ENCODE assay signal across 21 mouse cellular contexts in genomic region chr3:91155756-91156155, GRCm38 (mm10).
A peak's percentile ranks its signal among the peaks of the same experiment; 100 is the strongest.
DNase-seq lines count a peak whose midpoint lies in the region; TF ChIP-seq lines count a peak whose summit lies in the region.
"Had no signal": no experiment of that assay in that cellular context is flagged by ENCODE, and none has a peak within 500 bp of the region (broad histone marks: within the 10 kb centered on the region; RNA-seq: fewer than 3 reads in every experiment).

No protein-coding gene starts in this region.

- intact Hi-C loops in gastrocnemius, postnatal 36 days (cut with DNase I) = no loop called here

- no peak overlapping the region for H3K9ac ChIP-seq in liver, adult 2 months (ENCODE audit: low read depth, low read length)
- H3K9ac ChIP-seq: embryonic facial prominence, embryonic 12.5 days; forebrain, embryonic 13.5 days; forebrain, embryonic 15.5 days; forebrain, postnatal 0 days had no signal

- WGBS in liver, adult 2 months = 61% methylated on average over 3 of the region's 3 CpGs

- TF ChIP-seq CTCF in liver, adult 2 months (IDR thresholded peaks at IDR 0.05; ENCODE audit: low read depth, low read length) = no peak

- H3K36me3 ChIP-seq in liver, adult 2 months (ENCODE audit: control insufficient read depth, insufficient read depth, low read length) = no peaks in the 10 kb centered on the region
- H3K36me3 ChIP-seq: embryonic facial prominence, embryonic 10.5 days; embryonic facial prominence, embryonic 12.5 days; forebrain, embryonic 15.5 days; G1E had no signal

- H3K79me2 ChIP-seq in liver, adult 2 months (ENCODE audit: control insufficient read depth, insufficient read depth, low read length) = no peaks in the 10 kb centered on the region

- H3K27me3 ChIP-seq in liver, adult 2 months (ENCODE audit: control insufficient read depth, insufficient read depth, low read length) = no peaks in the 10 kb centered on the region
- H3K27me3 ChIP-seq: CH12.LX; embryonic facial prominence, embryonic 12.5 days; forebrain, embryonic 13.5 days; forebrain, embryonic 15.5 days; Patski had no signal

- peak; percentile 3 to 61 for DNase-seq in adrenal gland, adult (ENCODE audit: inconsistent age in 2 of 2, low spot score in 1 of 2)
- DNase-seq in adrenal gland, adult 2 months = no peak
- DNase-seq in liver, adult 2 months (ENCODE audit: extremely low read depth, low read depth, low spot score) = peak; percentile 37
- no peak for DNase-seq in liver
- no peak for DNase-seq in gastrocnemius, postnatal 36 days
- DNase-seq: adrenal gland, postnatal 10 days; adrenal gland, postnatal 36 days; B cell, adult 2 months; cerebellum, adult 11-12 months; cerebellum, adult 2 months; cerebellum, adult 9-10 months; cerebellum, postnatal 10 days; cerebellum, postnatal 25 days; forebrain, postnatal 0 days had no signal

- TF ChIP-seq POLR2A in liver, adult 2 months (IDR thresholded peaks at IDR 0.05; ENCODE audit: extremely low read depth, insufficient read depth, low read length) = no peak

- no peak overlapping the region for H3K27ac ChIP-seq in liver, adult 2 months (replicated peaks; ENCODE audit: insufficient read depth, low read depth, low read length)
- H3K27ac ChIP-seq: embryonic facial prominence, embryonic 10.5 days; embryonic facial prominence, embryonic 12.5 days; forebrain, embryonic 13.5 days; forebrain, embryonic 15.5 days had no signal

- no peaks in the 10 kb centered on the region for H3K4me1 ChIP-seq in liver, adult 2 months (ENCODE audit: control insufficient read depth, insufficient read depth, low read length)
- H3K4me1 ChIP-seq: embryonic facial prominence, embryonic 10.5 days; embryonic facial prominence, embryonic 12.5 days; forebrain, embryonic 13.5 days; forebrain, embryonic 15.5 days had no signal

- no peak overlapping the region for H3K4me3 ChIP-seq in liver, adult 2 months (ENCODE audit: insufficient read depth, low read depth, low read length)
- H3K4me3 ChIP-seq: embryonic facial prominence, embryonic 10.5 days; embryonic facial prominence, embryonic 12.5 days; forebrain, embryonic 13.5 days; forebrain, embryonic 15.5 days had no signal

Comparison
In these comparisons a context has a peak if more than half of its experiments do, and no peak if none do; other contexts are left out.
1. DNase-seq: peak in adrenal gland, adult (2 of 2) and liver, adult 2 months (single experiment); none in adrenal gland, adult 2 months (single experiment), liver (single experiment) and gastrocnemius, postnatal 36 days (0 of 2).